In genomic region chr8:20590117-20590997, GRCm38 (mm10) we compare ENCODE assay signal across 11 mouse cellular contexts. TPM values are rescaled to one million over a fixed set of nuclear protein-coding genes. Genes with fewer than 3 reads are reported as not detected.
DNase-seq lines count a peak whose midpoint lies in the region; ATAC-seq and TF ChIP-seq lines count a peak whose summit lies in the region.
"Not testable (repeated sequence)": the region's sequence is repeated elsewhere in the genome, so short reads cannot be mapped to it uniquely, and the experiment has no call there.
"Had no signal": no experiment of that assay in that cellular context is flagged by ENCODE, and none has a peak within 500 bp of the region (broad histone marks: within the 10 kb centered on the region; RNA-seq: fewer than 3 reads in every experiment).

No protein-coding gene starts in this region.

- H3K4me2 ChIP-seq in heart, postnatal 0 days (ENCODE audit: low read depth, low read length); lung, embryonic 15.5 days: not testable (repeated sequence)

- not testable (repeated sequence) for H3K9me3 ChIP-seq in forebrain, embryonic 10.5 days; heart, postnatal 0 days (replicated peaks; ENCODE audit: control insufficient read depth, low read length); lung, embryonic 15.5 days

- not testable (repeated sequence) for ATAC-seq in heart, postnatal 0 days (ENCODE audit: insufficient read depth, low read depth)
- peak; percentile 64; the same call in 1 of the 2 replicates for ATAC-seq in lung, embryonic 15.5 days (ENCODE audit: borderline replicate concordance, extremely low read depth, low FRiP score, low TSS enrichment)

- not testable (repeated sequence) for H3K27me3 ChIP-seq in forebrain, embryonic 10.5 days (ENCODE audit: poor library complexity, severe bottlenecking); heart, postnatal 0 days (ENCODE audit: control insufficient read depth, insufficient read depth, low read length); lung, embryonic 15.5 days

- peak; percentile 42 for DNase-seq in A20 (ENCODE audit: low read depth, low spot score)
- DNase-seq in adrenal gland, postnatal 25 days = peak; percentile 5
- peak; percentile 10 for DNase-seq in forebrain, embryonic 10.5 days (ENCODE audit: extremely low spot score, low spot score)
- peak; percentile 4 for DNase-seq in heart, postnatal 0 days (ENCODE audit: low spot score)
- peak; percentile 51 for DNase-seq in layer of hippocampus, adult 11-12 months (ENCODE audit: low spot score)
- DNase-seq in ovary, postnatal 36 days (ENCODE audit: low spot score) = peak; percentile 45
- DNase-seq in thymus, postnatal 0 days (ENCODE audit: low spot score) = peak; percentile 0

- H3K4me3 ChIP-seq in forebrain, embryonic 10.5 days; heart, postnatal 0 days (ENCODE audit: low read depth, low read length); lung, embryonic 15.5 days: not testable (repeated sequence)

- not testable (repeated sequence) for H3K4me1 ChIP-seq in forebrain, embryonic 10.5 days; heart, postnatal 0 days (ENCODE audit: control insufficient read depth, insufficient read depth); lung, embryonic 15.5 days

- WGBS in forebrain, embryonic 10.5 days = 86% methylated on average over 4 of the region's 9 CpGs
- 76% methylated on average over 3 of the region's 9 CpGs for WGBS in heart, postnatal 0 days
- WGBS in lung, embryonic 15.5 days = 80% methylated on average over 3 of the region's 9 CpGs

- TF ChIP-seq CTCF in heart, postnatal 0 days (IDR thresholded peaks at IDR 0.05; ENCODE audit: low read depth) = not testable (repeated sequence)

- not testable (repeated sequence) for H3K27ac ChIP-seq in forebrain, embryonic 10.5 days; heart, postnatal 0 days (ENCODE audit: low read depth); lung, embryonic 15.5 days

- not testable (repeated sequence) for H3K9ac ChIP-seq in heart, postnatal 0 days (replicated peaks; ENCODE audit: low read depth, low read length); lung, embryonic 15.5 days

- not testable (repeated sequence) for TF ChIP-seq EP300 in heart, postnatal 0 days (IDR thresholded peaks at IDR 0.05; ENCODE audit: low read depth)

- H3K36me3 ChIP-seq in forebrain, embryonic 10.5 days (replicated peaks); heart, postnatal 0 days (replicated peaks; ENCODE audit: control insufficient read depth, insufficient read depth, low read length); lung, embryonic 15.5 days: not testable (repeated sequence)

RNA-seq across cellular contexts. Expression of gene Gm21119, which starts 24.4 kb away (rescaled TPM):
- 0.67 and 1.0 TPM in 2 replicates for total RNA-seq in adrenal gland, postnatal 25 days (2021)
- polyA plus RNA-seq in forebrain, embryonic 10.5 days (2016; fragmentation: Nextera tagmentation; extraction: Ambion mirVana) = not detected in 2 replicates
- 0.34 and 0.58 TPM in 2 replicates for total RNA-seq in heart, postnatal 0 days (2014; rRNA removed; ENCODE audit: low replicate concordance)
- 0.04 TPM in 1 of 2 replicates, not detected in the other for polyA plus RNA-seq in heart, postnatal 0 days (2015; fragmentation: Nextera tagmentation; extraction: Ambion mirVana)
- 0.18 and 0.31 TPM in 2 replicates for polyA plus RNA-seq in lung, embryonic 15.5 days (2015; fragmentation: Nextera tagmentation; extraction: Ambion mirVana)
- not detected in 2 replicates for polyA plus RNA-seq in thymus, postnatal 0 days (2015; fragmentation: Nextera tagmentation; extraction: Ambion mirVana)
- polyA plus RNA-seq: CD4-positive, CD25-positive, alpha-beta regulatory T cell, adult 4 months; liver, embryonic 14.5 days; neural tube, embryonic 11.5 days had no signal

Comparison
In these comparisons a context has a peak if more than half of its experiments do, and no peak if none do; other contexts are left out.
1. DNase-seq: peak in every context shown above with its lines; median percentile 51 in layer of hippocampus, adult 11-12 months; 45 in ovary, postnatal 36 days; 42 in A20; 10 in forebrain, embryonic 10.5 days; 5 in adrenal gland, postnatal 25 days; 4 in heart, postnatal 0 days; 0 in thymus, postnatal 0 days.